Mouse (Mus musculus) ES-CJ7 (cell line): Measurements from ENCODE around the gene Cd4.
"Not testable (repeated sequence)": the region's sequence is repeated elsewhere in the genome, so short reads cannot be mapped to it uniquely, and the experiment has no call there.

ENCODE experiments used
- DNase-seq: peaks from one replicate; pipeline ENCODE4 v3.0.0; 2011; ENCODE audit warnings: low read depth, low spot score

The Cd4 gene

DNA sequence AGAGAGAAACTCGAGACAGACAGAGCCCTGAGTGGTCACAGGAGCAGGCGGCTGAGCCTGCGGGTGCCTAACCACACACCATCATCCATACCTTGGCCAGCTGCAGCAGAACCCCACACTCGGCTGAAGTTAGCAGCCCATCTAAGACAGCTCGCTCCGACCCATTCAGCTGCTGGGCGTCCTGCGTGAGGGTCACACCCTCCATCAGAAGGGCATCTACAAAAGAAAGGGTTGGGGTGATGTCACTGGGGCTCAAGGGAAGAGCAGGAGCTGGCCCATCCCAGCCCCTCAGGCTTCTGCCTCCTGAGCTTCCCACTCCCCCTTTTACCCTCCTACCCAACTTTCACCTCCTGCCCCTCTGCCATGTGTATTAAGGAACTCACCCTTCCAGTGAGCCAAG is 37.5 kb downstream of the Cd4 start:
- DNase-seq = peak; percentile 95

DNA sequence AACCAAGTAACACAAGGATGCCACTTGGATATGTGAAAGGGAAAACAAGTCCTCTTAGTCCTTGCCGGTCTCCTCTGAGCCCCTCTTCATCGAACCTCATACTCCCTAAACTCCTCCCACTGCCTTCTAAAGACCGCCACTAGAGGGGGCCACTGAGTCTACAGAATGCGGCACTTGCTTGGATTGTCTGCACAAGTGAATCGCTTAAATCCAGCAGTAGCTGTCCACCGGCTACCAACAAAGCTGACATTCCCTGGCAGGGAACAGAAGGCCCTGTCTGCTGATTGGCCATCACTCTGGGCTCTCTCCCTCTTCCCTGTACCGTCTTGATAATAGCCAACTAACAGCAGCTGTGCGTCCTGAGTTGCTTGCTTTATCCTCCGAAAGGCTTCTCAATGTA is 40.7 kb downstream of the Cd4 start:
- peak; percentile 98 for DNase-seq

DNA sequence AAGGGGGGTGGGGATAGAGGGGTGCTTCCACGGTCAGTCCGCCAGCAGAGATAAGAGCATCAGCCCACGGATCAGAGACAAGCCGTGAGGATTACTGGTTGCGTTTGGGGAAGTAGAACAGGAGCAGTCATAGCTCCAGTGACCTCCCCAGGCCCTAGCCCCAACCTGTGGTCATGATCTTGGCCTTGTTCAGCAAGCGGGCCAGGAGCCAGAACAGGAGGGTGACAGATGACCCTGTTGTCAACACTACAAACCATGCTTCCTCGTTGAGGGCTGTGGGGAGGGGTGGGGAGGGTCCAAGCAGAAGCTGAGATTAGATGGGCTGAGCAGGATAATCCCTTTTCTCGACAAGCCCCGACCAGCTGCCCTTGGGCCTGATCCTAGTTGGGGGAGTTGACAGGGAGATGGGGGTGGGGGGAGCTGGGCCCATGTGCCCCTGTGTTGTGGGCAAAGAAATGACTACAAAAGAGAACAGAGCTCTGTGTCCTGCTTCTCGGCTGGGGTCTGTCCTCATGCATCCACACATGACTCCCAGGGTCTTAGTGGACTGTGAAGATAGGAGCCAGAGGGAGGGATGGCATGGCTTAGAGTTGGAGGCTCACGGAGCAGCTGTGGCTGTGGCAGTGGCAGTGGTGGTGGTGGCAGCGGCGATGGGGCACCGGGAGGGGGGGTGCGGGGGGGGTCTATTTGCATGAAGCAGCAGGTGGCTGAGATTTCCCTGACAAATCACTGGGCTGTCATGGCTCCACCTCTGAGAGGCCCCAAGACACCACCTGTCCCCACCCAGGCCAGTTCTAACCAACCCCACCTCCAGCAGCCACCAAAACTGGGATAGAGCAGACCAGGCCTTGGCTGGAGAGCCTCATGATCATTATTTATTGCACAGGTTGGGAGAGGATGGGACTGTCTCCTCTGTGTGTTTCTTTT is 47.5 kb downstream of the Cd4 start, which contains the start of gene Gnb3:
Gene Gnb3 (minus strand): TSS at position 35 of the 927 bp plus-strand sequence.
- DNase-seq = no peak

DNA sequence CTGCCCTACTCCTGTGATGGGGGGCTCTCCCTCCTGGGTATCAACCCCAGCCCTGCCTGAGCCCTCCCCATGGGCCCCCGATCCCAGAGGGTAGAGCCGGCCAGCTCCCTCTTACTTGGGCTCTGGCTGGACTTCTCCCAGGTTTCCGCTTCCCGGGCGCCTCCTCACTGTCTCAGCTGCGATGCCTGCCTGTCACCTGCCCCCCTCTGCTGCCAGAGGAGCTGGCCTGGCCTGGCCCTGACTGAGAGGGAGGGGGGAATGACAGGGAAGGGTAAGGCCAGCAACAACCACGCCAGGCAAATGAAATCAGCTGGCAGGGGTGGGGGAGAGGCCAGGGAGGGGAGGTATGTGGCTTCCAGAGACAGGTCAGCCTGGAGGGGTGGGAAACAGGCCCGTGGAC is 48.2 kb downstream of the Cd4 start:
- no peak for DNase-seq

DNA sequence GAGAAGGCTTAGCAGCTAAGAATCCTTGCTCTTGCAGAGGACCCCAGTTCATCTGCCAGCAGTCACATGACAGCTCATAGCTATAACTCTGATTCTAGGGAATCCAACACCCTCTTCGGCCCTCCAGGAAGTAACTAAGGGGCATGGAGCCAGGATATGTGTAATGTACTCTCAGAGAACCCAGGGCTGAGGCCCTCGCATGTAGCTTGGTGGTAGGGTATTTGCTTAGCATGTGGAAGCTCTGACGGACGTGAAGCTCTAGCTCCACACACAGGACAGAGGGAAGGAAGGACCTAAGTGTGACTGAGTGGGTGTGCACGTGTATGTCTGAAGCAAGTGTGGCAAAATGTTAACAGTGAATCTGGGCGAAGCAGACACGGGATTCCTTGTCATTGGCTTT is 51.6 kb downstream of the Cd4 start:
- no peak for DNase-seq

DNA sequence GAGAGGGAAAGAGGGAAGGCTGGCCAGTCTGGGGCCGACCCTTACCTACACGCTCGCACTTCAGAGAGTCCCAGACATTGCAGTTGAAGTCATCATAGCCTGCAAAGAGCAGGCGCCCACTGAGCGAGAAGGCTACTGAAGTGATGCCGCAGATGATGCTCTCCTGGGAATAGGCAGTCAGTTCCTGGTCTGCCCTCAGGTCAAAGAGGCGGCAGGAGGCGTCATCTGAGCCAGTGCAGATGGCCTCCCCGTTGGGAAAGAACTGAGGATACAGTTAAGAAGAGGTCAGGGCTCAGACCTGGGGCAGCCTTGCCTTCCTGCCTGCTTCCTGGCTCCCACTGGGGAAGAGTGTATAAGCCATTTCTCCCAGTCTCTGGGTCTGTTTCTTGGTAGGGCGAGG is 52.5 kb downstream of the Cd4 start:
- DNase-seq = no peak

DNA sequence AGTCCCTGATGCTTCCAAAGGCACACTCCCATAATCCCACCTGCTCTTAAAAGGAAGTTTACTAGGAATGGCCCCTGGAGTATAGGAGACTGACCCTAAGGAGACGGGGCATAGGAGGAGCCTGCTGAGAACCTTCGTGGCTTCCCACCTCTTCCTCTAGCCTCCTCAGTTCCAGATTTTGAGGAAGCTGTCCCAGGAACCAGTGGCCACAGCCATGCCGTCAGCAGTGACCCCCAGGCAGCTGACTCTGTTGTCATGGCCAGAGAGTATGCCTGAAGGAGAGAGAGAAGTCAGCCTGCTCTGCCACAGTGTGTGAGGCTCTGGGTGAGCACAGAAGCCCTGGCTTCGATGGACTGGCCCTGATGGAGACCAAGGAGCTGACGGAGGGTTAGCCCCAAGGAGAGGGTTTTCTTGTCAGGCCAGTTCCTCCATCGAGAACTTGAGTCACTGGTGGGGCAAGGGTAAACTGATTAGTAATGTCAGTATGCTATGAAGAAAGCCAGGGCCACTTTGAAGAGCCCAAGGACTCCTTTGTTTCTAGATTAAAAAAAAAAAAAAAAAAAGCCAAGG is 53.4 kb downstream of the Cd4 start:
- no peak for DNase-seq

DNA sequence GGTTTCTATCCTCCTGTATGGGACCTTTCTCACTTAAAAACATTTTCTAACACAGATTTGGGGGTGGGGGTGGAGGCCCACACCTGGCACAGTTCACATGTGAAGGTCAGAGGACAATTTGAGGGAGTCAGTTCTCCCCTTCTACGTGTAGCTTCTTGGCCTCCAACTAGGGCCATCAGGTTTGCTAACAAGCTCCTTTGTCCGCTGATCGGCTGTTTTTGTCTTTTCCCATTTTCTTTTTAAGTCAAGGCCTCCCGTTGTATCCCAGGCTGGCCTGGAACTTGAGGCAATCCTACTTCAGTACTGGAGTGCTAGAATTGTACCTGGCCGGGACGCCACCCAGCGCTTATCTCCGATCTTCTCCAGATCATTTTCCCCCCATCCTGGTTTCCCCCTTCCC is 56.4 kb downstream of the Cd4 start:
- DNase-seq = peak; percentile 88

DNA sequence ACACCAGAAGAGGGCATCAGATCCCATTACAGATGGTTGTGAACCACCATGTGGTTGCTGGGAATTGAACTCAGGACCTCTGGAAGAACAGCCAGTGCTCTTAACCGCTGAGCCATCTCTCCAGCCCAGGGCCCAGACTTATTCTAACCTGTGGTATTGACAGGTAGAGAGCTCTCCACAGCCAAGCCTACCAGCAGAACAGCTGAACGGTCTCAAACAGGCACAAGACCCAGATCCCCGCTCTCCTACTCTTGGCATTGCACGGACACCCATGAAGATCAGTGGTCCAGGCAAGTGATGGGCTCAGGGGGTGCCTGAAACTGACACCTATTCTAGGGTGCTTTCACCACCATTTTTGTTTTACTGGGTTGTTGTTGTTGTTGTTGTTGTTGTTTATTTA is 56.8 kb downstream of the Cd4 start:
- DNase-seq = not testable (repeated sequence)

DNA sequence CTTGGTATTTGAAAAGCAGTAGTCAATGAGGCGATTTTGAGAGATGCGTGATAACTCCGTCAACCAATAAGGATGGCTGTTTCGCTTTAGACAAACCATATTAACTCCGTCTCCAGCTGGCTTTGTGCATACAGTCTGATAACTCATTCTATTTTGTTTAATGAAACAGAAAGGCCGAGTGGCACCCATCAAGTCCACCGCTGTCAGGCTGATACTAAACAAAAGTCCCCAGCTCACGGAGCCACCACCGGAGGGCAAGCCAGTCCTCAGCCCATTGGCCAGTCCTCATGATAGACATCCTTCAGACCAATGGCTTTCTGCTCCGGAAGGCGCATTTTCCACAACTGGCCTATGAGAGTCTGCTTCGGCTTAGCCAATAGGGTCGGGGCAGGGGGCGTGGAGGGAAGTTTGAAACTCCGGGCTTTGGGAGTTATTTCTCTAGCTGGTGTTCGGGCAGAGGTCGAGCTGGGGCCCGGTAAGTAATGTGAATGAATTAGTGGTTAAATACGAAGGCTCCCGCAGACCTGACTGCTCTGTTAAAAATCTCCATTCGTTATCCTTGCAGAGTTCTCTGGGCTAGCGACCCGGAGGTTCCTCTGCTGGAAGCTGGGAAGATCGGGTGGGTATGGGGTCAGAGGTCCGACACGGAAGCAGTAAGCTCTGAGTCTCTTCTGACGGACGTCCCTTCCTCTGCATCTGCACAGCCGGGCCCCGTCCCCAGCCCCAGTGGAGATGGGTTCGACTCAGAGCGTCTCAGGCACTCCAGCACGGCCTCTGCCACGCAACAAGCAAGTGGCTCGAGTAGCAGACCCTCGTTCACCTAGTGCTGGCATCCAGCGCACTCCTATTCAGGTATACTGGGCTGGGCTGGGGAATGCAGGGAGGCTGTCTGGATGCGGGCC is 58.0 kb downstream of the Cd4 start:
- peak; percentile 99 for DNase-seq

DNA sequence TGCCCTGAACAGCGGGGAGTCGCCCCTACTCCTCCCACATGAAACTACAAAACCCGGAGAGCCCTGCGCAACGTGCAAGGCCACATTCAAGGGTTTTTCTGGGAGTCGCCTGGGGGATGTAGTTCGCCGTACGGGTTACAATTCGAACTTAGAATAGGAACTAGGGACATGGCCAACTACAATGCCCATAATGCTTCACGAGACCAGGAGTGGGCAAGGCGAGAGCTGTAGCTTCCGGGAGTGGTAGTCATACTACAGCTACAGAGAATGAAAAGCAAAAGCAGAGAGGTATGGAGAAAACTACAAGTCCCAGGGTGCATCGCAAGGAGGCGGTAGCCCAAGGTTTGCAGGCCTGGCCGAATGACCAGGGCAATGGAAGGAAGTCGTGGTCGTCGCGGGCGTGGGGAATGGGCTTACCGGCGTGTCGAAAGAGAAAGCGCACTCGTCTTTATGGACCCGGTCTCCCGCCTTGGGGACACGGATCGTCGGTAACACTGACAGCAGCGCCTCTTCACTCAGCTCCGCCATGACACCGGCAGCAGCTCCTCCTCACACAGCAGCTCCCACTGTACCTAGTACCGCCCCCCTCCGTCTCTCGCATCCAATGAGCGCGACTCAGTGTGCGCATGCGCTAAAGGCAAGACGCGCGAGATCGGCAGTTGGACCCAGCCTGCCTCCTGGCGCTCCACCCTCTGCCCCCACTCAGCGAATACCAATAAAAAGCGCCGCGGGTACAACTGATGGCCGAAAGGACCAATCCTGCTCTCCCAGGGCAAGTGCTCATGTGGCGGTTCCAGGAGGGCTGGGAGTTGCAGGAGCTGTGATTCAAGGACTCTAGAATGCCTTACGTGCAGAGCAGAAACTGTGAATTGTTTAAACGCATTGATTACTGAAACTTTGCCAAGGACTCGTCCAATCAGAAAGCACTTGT is 58.9 kb downstream of the Cd4 start, which contains the start of the genes Usp5 and Cdca3:
Gene Usp5 (minus strand): TSS at position 617 of the 931 bp plus-strand sequence.
Gene Cdca3 (plus strand): TSS at position 680 of the 931 bp plus-strand sequence.
- DNase-seq = peak; percentile 100

DNA sequence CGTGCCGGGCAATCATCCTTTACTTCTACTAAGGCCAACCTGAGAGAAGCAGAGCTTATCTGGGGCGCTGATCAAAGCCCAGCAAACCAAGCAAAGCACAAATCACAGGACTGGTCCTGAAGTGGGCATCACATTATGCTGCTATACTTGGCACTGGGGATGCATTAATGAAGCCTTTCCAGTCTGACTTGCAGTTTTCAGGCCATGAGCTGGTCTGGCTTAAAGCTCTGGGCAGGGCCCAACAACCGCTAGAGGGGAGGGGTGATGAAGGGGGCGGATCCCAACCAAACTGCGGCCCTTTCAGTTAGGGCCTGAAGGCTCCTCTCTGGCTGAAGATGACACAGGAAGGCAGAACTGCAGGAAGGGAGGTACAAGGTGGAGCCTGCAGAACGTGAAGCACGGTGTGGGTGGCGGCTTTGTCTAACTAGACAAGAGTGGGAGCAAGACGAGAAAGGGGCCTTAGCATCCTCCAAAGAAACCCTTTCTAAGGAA is 59.9 kb downstream of the Cd4 start:
- DNase-seq = peak; percentile 80

DNA sequence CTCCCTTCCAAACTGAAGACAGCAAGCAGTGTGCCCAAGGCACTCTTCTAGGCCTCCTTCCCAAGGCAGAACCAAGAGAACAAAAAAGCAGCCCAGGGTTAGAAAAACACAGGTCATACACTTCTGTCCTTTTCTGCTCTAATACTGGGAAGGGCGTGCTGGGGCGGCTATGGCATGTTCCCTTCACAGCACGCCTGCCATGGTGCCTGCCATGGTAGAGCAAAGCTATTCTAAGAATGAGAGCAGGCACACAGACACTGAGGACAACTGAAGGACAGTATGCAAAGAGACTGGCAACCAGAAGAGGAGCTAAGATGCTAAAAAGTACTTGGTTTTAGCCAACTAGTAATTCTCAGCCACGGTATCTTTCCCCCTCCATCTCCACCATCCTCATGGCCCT is 66.0 kb downstream of the Cd4 start:
- DNase-seq = no peak

DNA sequence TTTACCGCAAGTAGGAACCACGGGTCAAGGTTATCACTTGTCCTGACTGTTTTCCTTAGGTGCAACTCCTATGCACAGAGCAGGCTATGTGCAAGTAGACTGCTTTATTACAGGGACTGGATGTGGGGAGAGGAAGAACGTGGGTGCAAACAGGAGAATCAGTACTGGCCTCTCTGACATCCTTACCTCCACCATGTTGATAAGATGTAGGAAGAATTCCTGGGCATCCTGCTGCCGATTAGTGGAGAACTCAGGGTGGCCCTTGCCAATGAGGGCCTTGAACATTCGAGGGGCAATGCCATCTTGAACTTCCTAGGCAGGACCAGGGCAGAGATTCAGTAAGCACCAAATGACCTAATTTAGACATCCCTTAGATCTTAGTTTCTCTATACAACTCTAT is 67.1 kb downstream of the Cd4 start:
- DNase-seq = no peak

DNA sequence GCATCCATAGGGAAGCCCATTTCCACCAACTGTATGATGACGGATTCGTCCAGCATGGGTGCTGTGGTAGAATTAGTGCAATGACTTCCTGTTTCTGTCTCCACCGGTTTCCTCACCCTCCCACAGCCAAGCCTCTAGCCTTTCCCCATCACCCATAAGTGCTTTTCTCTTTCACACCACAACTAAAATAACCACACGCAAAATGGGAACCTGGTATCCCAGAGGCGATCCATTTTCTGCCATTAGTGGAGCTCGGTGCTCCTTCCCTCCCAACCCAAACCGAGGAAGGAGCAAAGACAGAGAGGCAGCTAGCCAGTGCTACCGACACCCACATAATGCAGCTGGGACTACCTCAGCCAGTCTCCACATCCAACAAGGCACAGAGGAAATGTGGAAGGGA is 70.0 kb downstream of the Cd4 start:
- DNase-seq = no peak

DNA sequence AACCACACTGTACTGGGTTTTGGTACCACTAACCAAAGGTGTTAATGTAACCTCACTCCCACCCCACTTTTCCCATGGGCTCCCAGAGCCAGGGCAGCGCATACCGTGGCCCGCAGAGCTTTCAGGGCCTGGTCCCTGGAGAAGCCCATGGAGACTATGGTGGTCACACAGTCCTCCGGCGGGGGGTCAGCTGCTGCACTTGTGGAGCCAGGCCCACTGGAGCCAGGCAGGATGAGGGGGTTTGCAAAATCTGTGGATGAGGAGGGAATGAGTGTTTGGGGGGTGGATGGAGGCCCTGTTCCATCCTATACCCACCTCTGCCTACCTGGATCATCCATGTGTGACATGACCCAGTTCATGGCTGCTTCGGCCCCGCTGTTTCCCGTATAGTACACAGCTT is 70.5 kb downstream of the Cd4 start:
- DNase-seq = no peak

DNA sequence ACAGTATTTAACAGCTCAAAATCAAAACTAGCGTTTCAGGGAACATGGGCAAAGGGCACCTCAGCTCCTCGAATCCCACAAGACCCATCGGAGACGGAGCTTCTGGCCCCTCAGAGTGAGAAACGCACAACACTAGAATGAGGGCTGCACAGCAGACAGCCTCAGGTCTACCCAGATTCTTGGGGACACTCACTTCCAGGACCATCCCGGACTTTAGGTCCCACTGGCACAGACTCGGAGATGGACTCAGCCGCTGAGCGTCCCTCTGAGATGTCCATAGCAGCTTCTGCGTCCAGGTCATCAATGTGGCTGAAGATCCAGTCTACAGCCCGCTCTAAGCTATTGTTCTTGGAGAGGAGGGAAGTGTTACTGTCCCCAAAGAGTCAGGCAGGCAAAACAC is 70.9 kb downstream of the Cd4 start:
- DNase-seq = no peak

DNA sequence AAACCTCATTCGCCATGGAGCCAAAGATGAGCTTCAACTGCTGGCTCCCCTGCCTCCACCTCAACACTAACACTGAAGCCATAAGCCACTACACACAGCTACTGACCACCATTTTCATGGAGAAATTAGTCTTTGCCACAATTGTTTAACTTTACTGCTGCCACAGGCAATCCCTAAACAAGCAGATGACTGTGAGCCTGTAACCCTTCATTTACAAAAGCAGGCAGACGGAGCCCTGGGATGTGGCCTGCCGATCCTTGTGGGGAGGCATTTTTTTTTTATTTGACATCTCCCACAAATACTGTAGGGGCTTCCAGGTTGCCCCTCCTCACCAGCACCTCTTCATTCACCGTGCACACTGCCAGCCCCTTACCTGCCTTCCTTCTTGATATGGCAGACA is 71.4 kb downstream of the Cd4 start:
- DNase-seq = no peak

DNA sequence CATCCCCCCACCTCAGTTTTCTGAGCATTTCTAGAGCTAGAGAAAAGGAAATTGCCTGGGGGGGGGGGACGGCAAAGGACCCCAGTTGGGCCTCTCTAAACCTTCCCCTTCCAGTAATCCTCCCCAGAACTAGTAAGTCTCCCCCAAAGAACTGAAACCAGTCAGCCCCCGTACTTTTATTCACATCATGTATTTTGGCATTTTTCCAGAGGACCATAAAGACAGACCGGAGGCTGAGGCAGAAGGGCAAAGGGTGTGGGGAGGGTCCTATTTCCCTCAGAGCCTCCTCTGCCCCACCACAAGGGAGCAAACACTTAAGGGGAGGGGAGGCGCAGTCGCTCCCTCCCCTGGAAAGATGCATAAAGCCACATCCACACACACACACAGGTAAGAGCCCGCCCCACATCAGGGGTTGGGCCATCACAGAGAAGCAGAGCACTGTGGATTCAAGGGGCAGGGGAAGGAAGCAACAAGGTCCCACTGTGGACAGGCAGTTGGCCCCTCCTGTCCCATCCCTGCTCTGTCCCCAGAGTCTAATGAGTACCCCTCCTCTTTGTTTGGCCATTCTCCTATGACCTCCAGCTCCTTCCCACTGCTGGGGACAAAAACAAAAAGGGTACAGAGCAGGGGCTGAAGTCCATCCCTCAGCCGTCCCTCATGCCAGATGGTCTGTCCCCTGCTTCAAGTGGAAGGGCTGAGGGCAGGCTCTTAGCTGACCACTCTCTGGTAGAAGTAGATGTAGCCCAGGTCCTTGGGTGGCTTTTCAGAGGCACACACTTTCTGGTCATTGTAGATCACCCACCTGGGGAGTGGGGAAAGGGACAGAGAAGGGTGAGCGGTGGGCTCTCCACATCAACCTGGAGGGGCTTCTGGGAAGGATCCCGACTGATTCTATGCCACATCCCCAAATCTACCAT is 72.9 kb downstream of the Cd4 start:
- DNase-seq = no peak
